ENCODE assay signal across 18 mouse cellular contexts in genomic region chr6:43649516-43649915, GRCm38 (mm10). TPM values are rescaled to one million over a fixed set of nuclear protein-coding genes. Genes with fewer than 3 reads are reported as not detected.
A peak's percentile ranks its signal among the peaks of the same experiment; 100 is the strongest.
DNase-seq lines count a peak whose midpoint lies in the region; ATAC-seq lines count a peak whose summit lies in the region.
"Had no signal": no experiment of that assay in that cellular context is flagged by ENCODE, and none has a peak within 500 bp of the region (broad histone marks: within the 10 kb centered on the region; RNA-seq: fewer than 3 reads in every experiment).

No protein-coding gene starts in this region.

- H3K4me3 ChIP-seq in heart, embryonic 11.5 days (ENCODE audit: low read depth, low read length): no peak overlapping the region
- H3K4me3 ChIP-seq: heart, embryonic 13.5 days; layer of hippocampus, adult 2 months; neural tube, embryonic 12.5 days had no signal

- H3K4me2 ChIP-seq in heart, embryonic 11.5 days: no peak overlapping the region
- H3K4me2 ChIP-seq: heart, embryonic 13.5 days; lung, embryonic 14.5 days; neural tube, embryonic 12.5 days had no signal

- no peak overlapping the region for H3K27ac ChIP-seq in heart, embryonic 11.5 days (ENCODE audit: low read depth, low read length)
- H3K27ac ChIP-seq: heart, embryonic 13.5 days; layer of hippocampus, adult 2 months; macrophage; neural tube, embryonic 12.5 days had no signal

- H3K9me3 ChIP-seq in heart, embryonic 11.5 days (replicated peaks; ENCODE audit: control insufficient read depth, low read length): no peaks in the 10 kb centered on the region
- H3K9me3 ChIP-seq: heart, embryonic 13.5 days; neural tube, embryonic 12.5 days had no signal

- H3K4me1 ChIP-seq in heart, embryonic 11.5 days (ENCODE audit: control insufficient read depth, insufficient read depth, low read length): peaks cover 3% of the 10 kb centered on the region; the same call in 1 of the 2 replicates
- H3K4me1 ChIP-seq: neural tube, embryonic 12.5 days had no signal

- ATAC-seq in heart, embryonic 11.5 days (replicated peaks; ENCODE audit: insufficient number of reproducible peaks, low FRiP score, low TSS enrichment): no peak
- no peak for ATAC-seq in CD4-positive, CD25-positive, alpha-beta regulatory T cell, adult 4 months
- ATAC-seq: midbrain, embryonic 16.5 days had no signal

- DNase-seq in heart, postnatal 14 days: peak; percentile 7 to 40
- DNase-seq in right cerebral cortex, postnatal 4 days: peak; percentile 3
- no peak for DNase-seq in right cerebral cortex, postnatal 25 days
- peak; percentile 74 for DNase-seq in cerebellum, adult 8-10 months
- no peak for DNase-seq in natural killer cell, adult 2 months (ENCODE audit: low spot score in 2 of 2)
- DNase-seq: adrenal gland, postnatal 36 days; gastrocnemius, postnatal 36 days; kidney, adult 9 months; liver; lung, embryonic 14.5 days; right cerebral cortex, postnatal 14 days had no signal

- intact Hi-C loops in heart, postnatal 14 days (cut with DNase I): no loop called here

- no peaks in the 10 kb centered on the region for H3K36me3 ChIP-seq in heart, embryonic 11.5 days (ENCODE audit: control insufficient read depth, insufficient read depth, low read length)
- H3K36me3 ChIP-seq: heart, embryonic 13.5 days; neural tube, embryonic 12.5 days had no signal

- WGBS in heart, embryonic 11.5 days (ENCODE audit: insufficient replicate concordance): 88% methylated on average over 2 of the region's 2 CpGs

- no peak overlapping the region for H3K9ac ChIP-seq in heart, embryonic 11.5 days (ENCODE audit: low read depth, low read length)
- H3K9ac ChIP-seq: heart, embryonic 13.5 days; lung, embryonic 14.5 days; neural tube, embryonic 12.5 days had no signal

- H3K27me3 ChIP-seq in heart, embryonic 11.5 days (ENCODE audit: control insufficient read depth, insufficient read depth, low read length): no peaks in the 10 kb centered on the region
- H3K27me3 ChIP-seq: heart, embryonic 13.5 days; neural tube, embryonic 12.5 days had no signal

RNA-seq across cellular contexts. Expression of gene Tpk1, which starts 16.6 kb away (rescaled TPM):
- 1 to 10 TPM; 4.6 to 4.7 TPM for total RNA-seq in heart, postnatal 14 days (2021)
- polyA plus RNA-seq in heart, embryonic 11.5 days (2014; fragmentation: Nextera tagmentation; extraction: Ambion mirVana): 7.1 and 7.4 TPM in 2 replicates
- 10 to 100 TPM in 1 of 2 experiments, 1 to 10 TPM in 1; 9.4 to 12.1 TPM for polyA plus RNA-seq in CD4-positive, CD25-positive, alpha-beta regulatory T cell, adult 4 months (2017; shearing (Covaris generic))

Comparison
In these comparisons a context has a peak if more than half of its experiments do, and no peak if none do; other contexts are left out.
1. DNase-seq: peak in heart, postnatal 14 days (2 of 2), right cerebral cortex, postnatal 4 days (single experiment) and cerebellum, adult 8-10 months (single experiment); none in right cerebral cortex, postnatal 25 days (single experiment) and natural killer cell, adult 2 months (0 of 2).